Mouse (Mus musculus): ENCODE measurements around the gene Spsb3. TPM values are rescaled to one million over a fixed set of nuclear protein-coding genes. Genes with fewer than 3 reads are reported as not detected.

The Spsb3 gene
- polyA plus RNA-seq, 1 experiment from 2014 or later = 45.5 TPM

- H3K4me2 ChIP-seq (replicated peaks; ENCODE audit: low read depth) = no peak overlapping the region
- WGBS = 80% methylated on average over 5 of the region's 5 CpGs
- ATAC-seq (ENCODE audit: low FRiP score, low TSS enrichment) (no peak), DNase-seq (ENCODE audit: low spot score) (no peak)
- H3K4me1 ChIP-seq (replicated peaks; ENCODE audit: control insufficient read depth, insufficient read depth) = peaks cover 5% of the 10 kb centered on the region
- H3K27ac ChIP-seq (replicated peaks) = no peak overlapping the region
- H3K9me3 ChIP-seq (ENCODE audit: control insufficient read depth, low read length) = no peaks in the 10 kb centered on the region
- peaks cover 42% of the 10 kb centered on the region for H3K36me3 ChIP-seq (ENCODE audit: control insufficient read depth, insufficient read depth, low read length)
- H3K9ac ChIP-seq (ENCODE audit: low read length) = no peak overlapping the region
- no peak for TF ChIP-seq CTCF (IDR thresholded peaks at IDR 0.05; ENCODE audit: low read depth)
- TF ChIP-seq EP300 (optimal IDR thresholded peaks at IDR 0.05) = no peak
- H3K4me3 ChIP-seq (ENCODE audit: low read depth, low read length) = no peak overlapping the region
- no peaks in the 10 kb centered on the region for H3K27me3 ChIP-seq (ENCODE audit: control insufficient read depth, insufficient read depth, low read length)
Measured at GRCm38 (mm10) chr17:24899153-24899552, 12.7 kb downstream of the Spsb3 start.

- Histone ChIP-seq H3K36me3 (ENCODE audit: control insufficient read depth, insufficient read depth, low read length) (peaks cover 47% of the 10 kb centered on the region), H3K4me2 (replicated peaks; ENCODE audit: low read depth) (no peak overlapping the region), H3K27ac (replicated peaks) (no peak overlapping the region), H3K4me3 (ENCODE audit: low read depth, low read length) (no peak overlapping the region), H3K9ac (ENCODE audit: low read length) (no peak overlapping the region), H3K27me3 (ENCODE audit: control insufficient read depth, insufficient read depth, low read length) (no peaks in the 10 kb centered on the region), H3K9me3 (ENCODE audit: control insufficient read depth, low read length) (no peaks in the 10 kb centered on the region), H3K4me1 (replicated peaks; ENCODE audit: control insufficient read depth, insufficient read depth) (peaks cover 5% of the 10 kb centered on the region; the same call in 1 of the 2 replicates)
- WGBS = 90% methylated on average over 6 of the region's 6 CpGs
- ATAC-seq (ENCODE audit: low FRiP score, low TSS enrichment) (no peak), DNase-seq (ENCODE audit: low spot score) (no peak)
- TF ChIP-seq CTCF (IDR thresholded peaks at IDR 0.05; ENCODE audit: low read depth) (no peak), EP300 (optimal IDR thresholded peaks at IDR 0.05) (no peak)
Measured at GRCm38 (mm10) chr17:24900014-24900413, 13.6 kb downstream of the Spsb3 start.

- peaks cover 58% of the 10 kb centered on the region for H3K36me3 ChIP-seq (ENCODE audit: control insufficient read depth, insufficient read depth, low read length)
- no peak overlapping the region for H3K4me3 ChIP-seq (ENCODE audit: low read depth, low read length)
- H3K4me2 ChIP-seq (replicated peaks; ENCODE audit: low read depth) = no peak overlapping the region
- no peaks in the 10 kb centered on the region for H3K27me3 ChIP-seq (ENCODE audit: control insufficient read depth, insufficient read depth, low read length)
- no peaks in the 10 kb centered on the region for H3K9me3 ChIP-seq (ENCODE audit: control insufficient read depth, low read length)
- DNase-seq (ENCODE audit: low spot score) (no peak), ATAC-seq (ENCODE audit: low FRiP score, low TSS enrichment) (no peak)
- H3K4me1 ChIP-seq (replicated peaks; ENCODE audit: control insufficient read depth, insufficient read depth) = peaks cover 1% of the 10 kb centered on the region; the same call in 1 of the 2 replicates
- H3K27ac ChIP-seq (replicated peaks) = no peak overlapping the region
- WGBS = 90% methylated on average over 5 of the region's 5 CpGs
- H3K9ac ChIP-seq (ENCODE audit: low read length) = no peak overlapping the region
- TF ChIP-seq CTCF (IDR thresholded peaks at IDR 0.05; ENCODE audit: low read depth) = no peak
- TF ChIP-seq EP300 (optimal IDR thresholded peaks at IDR 0.05) = no peak
Measured at GRCm38 (mm10) chr17:24902124-24902523, 15.7 kb downstream of the Spsb3 start.

- WGBS = 69% methylated on average over 9 of the region's 9 CpGs
- ATAC-seq (ENCODE audit: low FRiP score, low TSS enrichment) (no peak), DNase-seq (ENCODE audit: low spot score) (no peak)
- Histone ChIP-seq H3K4me2 (replicated peaks; ENCODE audit: low read depth) (no peak overlapping the region), H3K27ac (replicated peaks) (no peak overlapping the region), H3K27me3 (ENCODE audit: control insufficient read depth, insufficient read depth, low read length) (no peaks in the 10 kb centered on the region), H3K9ac (ENCODE audit: low read length) (no peak overlapping the region), H3K36me3 (ENCODE audit: control insufficient read depth, insufficient read depth, low read length) (peaks cover 64% of the 10 kb centered on the region), H3K4me3 (ENCODE audit: low read depth, low read length) (no peak overlapping the region), H3K4me1 (replicated peaks; ENCODE audit: control insufficient read depth, insufficient read depth) (no peaks in the 10 kb centered on the region), H3K9me3 (ENCODE audit: control insufficient read depth, low read length) (no peaks in the 10 kb centered on the region)
- TF ChIP-seq CTCF (IDR thresholded peaks at IDR 0.05; ENCODE audit: low read depth) (peak; percentile 61), EP300 (optimal IDR thresholded peaks at IDR 0.05) (no peak)
Measured at GRCm38 (mm10) chr17:24902671-24903474, 16.4 kb downstream of the Spsb3 start.

GRCm38 (mm10) chr17:24903767-24904166, 17.3 kb downstream of the Spsb3 start:
- no peaks in the 10 kb centered on the region for H3K9me3 ChIP-seq (ENCODE audit: control insufficient read depth, low read length)
- H3K36me3 ChIP-seq (ENCODE audit: control insufficient read depth, insufficient read depth, low read length) = peaks cover 64% of the 10 kb centered on the region
- H3K4me1 ChIP-seq (replicated peaks; ENCODE audit: control insufficient read depth, insufficient read depth) = no peaks in the 10 kb centered on the region
- no peaks in the 10 kb centered on the region for H3K27me3 ChIP-seq (ENCODE audit: control insufficient read depth, insufficient read depth, low read length)
- no peak overlapping the region for H3K4me2 ChIP-seq (replicated peaks; ENCODE audit: low read depth)
- 81% methylated on average over 9 of the region's 9 CpGs for WGBS
- TF ChIP-seq EP300 (optimal IDR thresholded peaks at IDR 0.05) (no peak), CTCF (IDR thresholded peaks at IDR 0.05; ENCODE audit: low read depth) (no peak)
- no peak overlapping the region for H3K27ac ChIP-seq (replicated peaks)
- no peak overlapping the region for H3K4me3 ChIP-seq (ENCODE audit: low read depth, low read length)
- DNase-seq (ENCODE audit: low spot score) (no peak), ATAC-seq (ENCODE audit: low FRiP score, low TSS enrichment) (no peak)
- no peak overlapping the region for H3K9ac ChIP-seq (ENCODE audit: low read length)

- DNase-seq (ENCODE audit: low spot score) = no peak
- TF ChIP-seq CTCF (IDR thresholded peaks at IDR 0.05; ENCODE audit: low read depth) = no peak
- no peak for TF ChIP-seq EP300 (optimal IDR thresholded peaks at IDR 0.05)
- Histone ChIP-seq H3K27me3 (ENCODE audit: control insufficient read depth, insufficient read depth, low read length) (no peaks in the 10 kb centered on the region), H3K27ac (replicated peaks) (no peak overlapping the region), H3K4me3 (ENCODE audit: low read depth, low read length) (no peak overlapping the region), H3K9ac (ENCODE audit: low read length) (no peak overlapping the region), H3K36me3 (ENCODE audit: control insufficient read depth, insufficient read depth, low read length) (peaks cover 45% of the 10 kb centered on the region), H3K9me3 (ENCODE audit: control insufficient read depth, low read length) (no peaks in the 10 kb centered on the region), H3K4me1 (replicated peaks; ENCODE audit: control insufficient read depth, insufficient read depth) (no peaks in the 10 kb centered on the region), H3K4me2 (replicated peaks; ENCODE audit: low read depth) (no peak overlapping the region)
- WGBS = 88% methylated on average over 2 of the region's 2 CpGs
- ATAC-seq (ENCODE audit: low FRiP score, low TSS enrichment) = no peak
Measured at GRCm38 (mm10) chr17:24907591-24907990, 21.1 kb downstream of the Spsb3 start.
